Mouse (Mus musculus): ENCODE measurements around the gene Abcd3.
"Not testable (repeated sequence)": the region's sequence is repeated elsewhere in the genome, so short reads cannot be mapped to it uniquely, and the experiment has no call there.

Abcd3 gene

GRCm38 (mm10) chr3:121818736-121819396 lies 3.8 kb upstream of the Abcd3 start:
- no peak for DNase-seq (ENCODE audit: low read depth)

- peak; percentile 12 for DNase-seq (ENCODE audit: low read depth)
Observed at GRCm38 (mm10) chr3:121815549-121816235, 590 bp upstream of the Abcd3 start.

GRCm38 (mm10) chr3:121814413-121814864 lies 663 bp downstream of the Abcd3 start:
- no peak for DNase-seq (ENCODE audit: low read depth)

GRCm38 (mm10) chr3:121813834-121814233 lies 1.3 kb downstream of the Abcd3 start:
- DNase-seq (ENCODE audit: low read depth): no peak

GRCm38 (mm10) chr3:121808246-121808645 lies 6.9 kb downstream of the Abcd3 start:
- no peak for DNase-seq (ENCODE audit: low read depth)

- DNase-seq (ENCODE audit: low read depth): no peak
Observed at GRCm38 (mm10) chr3:121794214-121794613, 20.9 kb downstream of the Abcd3 start.

GRCm38 (mm10) chr3:121792246-121792645 lies 22.9 kb downstream of the Abcd3 start:
- no peak for DNase-seq (ENCODE audit: low read depth)

GRCm38 (mm10) chr3:121790442-121790841 lies 24.7 kb downstream of the Abcd3 start:
- no peak for DNase-seq (ENCODE audit: low read depth)

- no peak for DNase-seq (ENCODE audit: low read depth)
Observed at GRCm38 (mm10) chr3:121789790-121790189, 25.3 kb downstream of the Abcd3 start.

- no peak for DNase-seq (ENCODE audit: low read depth)
Observed at GRCm38 (mm10) chr3:121783020-121783419, 32.1 kb downstream of the Abcd3 start.

- peak; percentile 38 for DNase-seq (ENCODE audit: low read depth)
Observed at GRCm38 (mm10) chr3:121777943-121778342, 37.2 kb downstream of the Abcd3 start.

GRCm38 (mm10) chr3:121773336-121773735 lies 41.8 kb downstream of the Abcd3 start:
- DNase-seq (ENCODE audit: low read depth): not testable (repeated sequence)

GRCm38 (mm10) chr3:121768770-121769169 lies 46.3 kb downstream of the Abcd3 start:
- DNase-seq (ENCODE audit: low read depth): no peak

GRCm38 (mm10) chr3:121766818-121767217 lies 48.3 kb downstream of the Abcd3 start:
- DNase-seq (ENCODE audit: low read depth): no peak

GRCm38 (mm10) chr3:121766048-121766447 lies 49.1 kb downstream of the Abcd3 start:
- DNase-seq (ENCODE audit: low read depth): no peak

GRCm38 (mm10) chr3:121762056-121762852 lies 52.8 kb downstream of the Abcd3 start:
- peak; percentile 47 for DNase-seq (ENCODE audit: low read depth)

GRCm38 (mm10) chr3:121758373-121758772 lies 56.7 kb downstream of the Abcd3 start:
- DNase-seq (ENCODE audit: low read depth): no peak

- DNase-seq (ENCODE audit: low read depth): no peak
Observed at GRCm38 (mm10) chr3:121755152-121755551, 60.0 kb downstream of the Abcd3 start.

- DNase-seq (ENCODE audit: low read depth): not testable (repeated sequence)
Observed at GRCm38 (mm10) chr3:121754319-121755090, 60.6 kb downstream of the Abcd3 start.

- DNase-seq (ENCODE audit: low read depth): not testable (repeated sequence)
Observed at GRCm38 (mm10) chr3:121741186-121741848, 73.8 kb downstream of the Abcd3 start.

- DNase-seq (ENCODE audit: low read depth): no peak
Observed at GRCm38 (mm10) chr3:121739489-121740213, 75.5 kb downstream of the Abcd3 start.
